Mouse (Mus musculus): ENCODE measurements around the gene Tspan14.

The Tspan14 gene

GRCm38 (mm10) chr14:40885225-40885624 lies 81.4 kb downstream of the Tspan14 start:
- DNase-seq (ENCODE audit: extremely low spot score) = no peak

GRCm38 (mm10) chr14:40874565-40874964 lies 92.0 kb downstream of the Tspan14 start:
- DNase-seq (ENCODE audit: extremely low spot score) = no peak

GRCm38 (mm10) chr14:40873961-40874360 lies 92.6 kb downstream of the Tspan14 start:
- DNase-seq (ENCODE audit: extremely low spot score) = no peak

GRCm38 (mm10) chr14:40870598-40870997 lies 96.0 kb downstream of the Tspan14 start:
- no peak for DNase-seq (ENCODE audit: extremely low spot score)

GRCm38 (mm10) chr14:40864811-40865514 lies 101.6 kb downstream of the Tspan14 start:
- no peak for DNase-seq (ENCODE audit: extremely low spot score)

GRCm38 (mm10) chr14:40863659-40864058 lies 102.9 kb downstream of the Tspan14 start:
- DNase-seq (ENCODE audit: extremely low spot score) = no peak

- DNase-seq (ENCODE audit: extremely low spot score) = no peak
These were observed 103.6 kb downstream of the Tspan14 start for GRCm38 (mm10) chr14:40863022-40863421.
